Comparison of ENCODE assay signal across 11 mouse cellular contexts in genomic region chr12:52393981-52394718, GRCm38 (mm10).
DNase-seq lines count a peak whose midpoint lies in the region; ATAC-seq and TF ChIP-seq lines count a peak whose summit lies in the region.
"Had no signal": no experiment of that assay in that cellular context is flagged by ENCODE, and none has a peak within 500 bp of the region (broad histone marks: within the 10 kb centered on the region; RNA-seq: fewer than 3 reads in every experiment).

No protein-coding gene starts in this region.

- intact Hi-C loops in gastrocnemius, adult 2 months (cut with DNase I) = no loop called here

- H3K4me1 ChIP-seq in hindbrain, embryonic 12.5 days = peaks cover 22% of the 10 kb centered on the region
- peaks cover 19% of the 10 kb centered on the region for H3K4me1 ChIP-seq in hindbrain, embryonic 16.5 days (ENCODE audit: control insufficient read depth, insufficient read depth, low read depth, low read length)
- peaks cover 12% of the 10 kb centered on the region for H3K4me1 ChIP-seq in ES-Bruce4 (ENCODE audit: control insufficient read depth, insufficient read depth, low read length)
- H3K4me1 ChIP-seq in embryonic facial prominence, embryonic 11.5 days (ENCODE audit: control insufficient read depth, insufficient read depth, low read length) = no peaks in the 10 kb centered on the region
- peaks cover 13% of the 10 kb centered on the region; the same call in 1 of the 2 replicates for H3K4me1 ChIP-seq in hindbrain, postnatal 0 days (ENCODE audit: insufficient read depth, low read length)

- no peaks in the 10 kb centered on the region for H3K27me3 ChIP-seq in hindbrain, embryonic 12.5 days
- no peaks in the 10 kb centered on the region for H3K27me3 ChIP-seq in hindbrain, embryonic 16.5 days (replicated peaks; ENCODE audit: control insufficient read depth, insufficient read depth, low read length)
- no peaks in the 10 kb centered on the region for H3K27me3 ChIP-seq in ES-Bruce4 (ENCODE audit: control insufficient read depth, insufficient read depth, low read length, poor library complexity, severe bottlenecking)
- H3K27me3 ChIP-seq in embryonic facial prominence, embryonic 11.5 days (ENCODE audit: control insufficient read depth, insufficient read depth, low read length) = no peaks in the 10 kb centered on the region
- no peaks in the 10 kb centered on the region for H3K27me3 ChIP-seq in hindbrain, postnatal 0 days (ENCODE audit: insufficient read depth, low read length)

- WGBS in hindbrain, embryonic 12.5 days = 75% methylated on average over 15 of the region's 15 CpGs
- WGBS in hindbrain, embryonic 16.5 days = 67% methylated on average over 15 of the region's 15 CpGs
- 68% methylated on average over 15 of the region's 15 CpGs for WGBS in embryonic facial prominence, embryonic 11.5 days
- WGBS in hindbrain, postnatal 0 days = 64% methylated on average over 15 of the region's 15 CpGs

- TF ChIP-seq CTCF in ES-Bruce4 (IDR thresholded peaks at IDR 0.05; ENCODE audit: low read depth, low read length) = no peak
- TF ChIP-seq CTCF in hindbrain, postnatal 0 days (IDR thresholded peaks at IDR 0.05; ENCODE audit: low read depth) = no peak
- TF ChIP-seq CTCF in gastrocnemius, adult 2 months (IDR thresholded peaks at IDR 0.05) = no peak

- DNase-seq in embryonic facial prominence, embryonic 11.5 days (ENCODE audit: low spot score) = peak; percentile 33
- DNase-seq in hindbrain, postnatal 0 days (ENCODE audit: low spot score) = peak; percentile 51
- DNase-seq in gastrocnemius, adult 2 months = no peak
- DNase-seq in adipocyte (ENCODE audit: low spot score) = no peak
- DNase-seq in heart, adult 18-20 months = no peak
- DNase-seq: embryo, embryonic 11 days; kidney, adult 8-10 months had no signal

- H3K9ac ChIP-seq in hindbrain, embryonic 12.5 days = no peak overlapping the region
- no peak overlapping the region for H3K9ac ChIP-seq in hindbrain, embryonic 16.5 days (ENCODE audit: low read depth, low read length)
- H3K9ac ChIP-seq in ES-Bruce4 (ENCODE audit: low read depth, poor library complexity, severe bottlenecking) = peak overlapping the region; percentile 69
- H3K9ac ChIP-seq in embryonic facial prominence, embryonic 11.5 days (replicated peaks; ENCODE audit: low read length) = no peak overlapping the region
- H3K9ac ChIP-seq in hindbrain, postnatal 0 days (replicated peaks; ENCODE audit: low read length) = no peak overlapping the region
- H3K9ac ChIP-seq: liver, embryonic 14.5 days had no signal

- H3K36me3 ChIP-seq in hindbrain, embryonic 12.5 days = no peaks in the 10 kb centered on the region
- no peaks in the 10 kb centered on the region for H3K36me3 ChIP-seq in hindbrain, embryonic 16.5 days (ENCODE audit: control insufficient read depth, insufficient read depth, low read length)
- H3K36me3 ChIP-seq in ES-Bruce4 (ENCODE audit: control insufficient read depth, insufficient read depth, low read length, poor library complexity, severe bottlenecking) = no peaks in the 10 kb centered on the region
- H3K36me3 ChIP-seq in embryonic facial prominence, embryonic 11.5 days (replicated peaks; ENCODE audit: control insufficient read depth, insufficient read depth, low read depth, low read length) = no peaks in the 10 kb centered on the region
- H3K36me3 ChIP-seq in hindbrain, postnatal 0 days (ENCODE audit: insufficient read depth, low read length) = no peaks in the 10 kb centered on the region

- no peak for TF ChIP-seq POLR2A in ES-Bruce4 (IDR thresholded peaks at IDR 0.05; ENCODE audit: insufficient read depth, low read length)

- TF ChIP-seq EP300 in ES-Bruce4 (IDR thresholded peaks at IDR 0.05; ENCODE audit: insufficient read depth, low read depth, low read length) = no peak

- no peak overlapping the region for H3K4me3 ChIP-seq in hindbrain, embryonic 12.5 days
- H3K4me3 ChIP-seq in hindbrain, embryonic 16.5 days (ENCODE audit: low read length) = no peak overlapping the region
- H3K4me3 ChIP-seq in ES-Bruce4 (ENCODE audit: low read depth, low read length) = peak overlapping the region; percentile 30
- no peak overlapping the region for H3K4me3 ChIP-seq in embryonic facial prominence, embryonic 11.5 days (ENCODE audit: low read depth, low read length)
- no peak overlapping the region for H3K4me3 ChIP-seq in hindbrain, postnatal 0 days (ENCODE audit: low read length)
- H3K4me3 ChIP-seq in gastrocnemius, adult 2 months = no peak overlapping the region

- peak; percentile 26; the same call in 1 of the 2 replicates for ATAC-seq in hindbrain, embryonic 12.5 days (ENCODE audit: low FRiP score)
- ATAC-seq in hindbrain, embryonic 16.5 days = no peak
- ATAC-seq in embryonic facial prominence, embryonic 11.5 days (replicated peaks; ENCODE audit: insufficient number of reproducible peaks, low FRiP score, low TSS enrichment, low read depth) = no peak
- 0 out of 2 replicates have a peak, but pooled peaks have one; percentile 31 for ATAC-seq in hindbrain, postnatal 0 days

- no peak overlapping the region for H3K27ac ChIP-seq in hindbrain, embryonic 12.5 days
- no peak overlapping the region for H3K27ac ChIP-seq in hindbrain, embryonic 16.5 days (ENCODE audit: low read depth, low read length)
- H3K27ac ChIP-seq in ES-Bruce4 (ENCODE audit: insufficient read depth, low read length) = peak overlapping the region; percentile 95
- H3K27ac ChIP-seq in embryonic facial prominence, embryonic 11.5 days (replicated peaks; ENCODE audit: low read depth, low read length) = no peak overlapping the region
- H3K27ac ChIP-seq in hindbrain, postnatal 0 days = no peak overlapping the region
- H3K27ac ChIP-seq in gastrocnemius, adult 2 months = no peak overlapping the region
- H3K27ac ChIP-seq: liver, embryonic 14.5 days had no signal

- H3K4me2 ChIP-seq in hindbrain, embryonic 12.5 days (replicated peaks) = no peak overlapping the region
- H3K4me2 ChIP-seq in hindbrain, embryonic 16.5 days (ENCODE audit: low read length) = no peak overlapping the region
- H3K4me2 ChIP-seq in embryonic facial prominence, embryonic 11.5 days (ENCODE audit: low read depth, low read length) = no peak overlapping the region
- no peak overlapping the region for H3K4me2 ChIP-seq in hindbrain, postnatal 0 days (ENCODE audit: low read depth, low read length)

- no peaks in the 10 kb centered on the region for H3K9me3 ChIP-seq in hindbrain, embryonic 12.5 days (replicated peaks)
- no peaks in the 10 kb centered on the region for H3K9me3 ChIP-seq in hindbrain, embryonic 16.5 days (ENCODE audit: control insufficient read depth, low read length)
- H3K9me3 ChIP-seq in ES-Bruce4 (replicated peaks; ENCODE audit: control insufficient read depth, insufficient read depth, low read length, poor library complexity, severe bottlenecking) = no peaks in the 10 kb centered on the region
- H3K9me3 ChIP-seq in embryonic facial prominence, embryonic 11.5 days (replicated peaks; ENCODE audit: control insufficient read depth, low read length) = no peaks in the 10 kb centered on the region
- no peaks in the 10 kb centered on the region for H3K9me3 ChIP-seq in hindbrain, postnatal 0 days (ENCODE audit: low read length)

Comparison
In these comparisons a context has a peak if more than half of its experiments do, and no peak if none do; other contexts are left out.
1. ATAC-seq: peak in hindbrain, embryonic 12.5 days (single experiment) and hindbrain, postnatal 0 days (single experiment); none in hindbrain, embryonic 16.5 days (single experiment) and embryonic facial prominence, embryonic 11.5 days (single experiment).
2. DNase-seq: peak in embryonic facial prominence, embryonic 11.5 days (single experiment) and hindbrain, postnatal 0 days (single experiment); none in gastrocnemius, adult 2 months (single experiment), adipocyte (single experiment) and heart, adult 18-20 months (0 of 2).